Mouse (Mus musculus) hindbrain, embryonic 13.5 days (tissue): Measurements from ENCODE around the gene Pacrg. TPM values are rescaled to one million over a fixed set of nuclear protein-coding genes. Genes with fewer than 3 reads are reported as not detected.

ENCODE experiments used
- ATAC-seq: fragments of 200-750 bp; cut with Nextera tagmentation; 2 replicates; pipeline ENCODE4 v1.8.0; 2017; ENCODE audit warnings: moderate TSS enrichment; ENCODE audit not compliant: low FRiP score
- H3K27ac ChIP-seq: fragments of 300-500 bp; sonication (generic); 2 replicates; pipeline ENCODE4 v1.5.1; 2015; ENCODE audit warnings: inconsistent platforms, mild to moderate bottlenecking, moderate library complexity
- H3K27me3 ChIP-seq: fragments of 300-500 bp; sonication (generic); 2 replicates; pipeline ENCODE4 v1.6.1; 2015; ENCODE audit warnings: mild to moderate bottlenecking, inconsistent platforms
- H3K36me3 ChIP-seq: fragments of 300-500 bp; sonication (generic); 2 replicates; pipeline ENCODE4 v1.6.1; 2015; ENCODE audit warnings: mild to moderate bottlenecking, inconsistent platforms
- H3K4me1 ChIP-seq: fragments of 300-500 bp; sonication (generic); replicated peaks from 2 replicates; pipeline ENCODE4 v1.6.1; 2015; ENCODE audit warnings: inconsistent platforms
- H3K4me2 ChIP-seq: fragments of 300-500 bp; sonication (generic); 2 replicates; pipeline ENCODE4 v1.6.1; 2015; ENCODE audit warnings: inconsistent platforms, mild to moderate bottlenecking, moderate library complexity
- H3K4me3 ChIP-seq: fragments of 300-500 bp; sonication (generic); 2 replicates; pipeline ENCODE4 v1.5.1; 2015; ENCODE audit warnings: mild to moderate bottlenecking, inconsistent platforms
- H3K9ac ChIP-seq: fragments of 300-500 bp; sonication (generic); 2 replicates; pipeline ENCODE4 v1.6.1; 2015; ENCODE audit warnings: mild to moderate bottlenecking, inconsistent platforms
- H3K9me3 ChIP-seq: fragments of 300-500 bp; sonication (generic); 2 replicates; pipeline ENCODE4 v1.6.1; 2016; ENCODE audit warnings: inconsistent platforms
- WGBS: fragments of 180-500 bp; shearing (Covaris S2); methylation state at CpG from one replicate; pipeline ENCODE4 v1.1.7; 2015; 5-methylcytosine and 5-hydroxymethylcytosine counted together
- polyA plus RNA-seq: library from polyadenylated mRNA; unstranded; fragments of >200 nt; fragmentation: Nextera tagmentation; extraction: Ambion mirVana; gene quantifications from 2 replicates; pipeline ENCODE4 v1.2.1, GENCODE M21; 2015

The Pacrg gene
- polyA plus RNA-seq, 1 experiment from 2014 or later = 18.8 TPM

GRCm38 (mm10) chr17:10399706-10400105 lies 440.4 kb downstream of the Pacrg start:
- WGBS = 60% methylated on average over 10 of the region's 10 CpGs
- Histone ChIP-seq H3K4me2 (no peak overlapping the region), H3K36me3 (no peaks in the 10 kb centered on the region), H3K4me3 (no peak overlapping the region), H3K27me3 (no peaks in the 10 kb centered on the region), H3K4me1 (peaks cover 38% of the 10 kb centered on the region), H3K27ac (peak overlapping the region; percentile 58), H3K9ac (no peak overlapping the region), H3K9me3 (no peaks in the 10 kb centered on the region)
- no peak for ATAC-seq

- Histone ChIP-seq H3K4me1 (peaks cover 44% of the 10 kb centered on the region), H3K4me2 (no peak overlapping the region), H3K27ac (peak overlapping the region; percentile 58; the same call in 1 of the 2 replicates), H3K36me3 (no peaks in the 10 kb centered on the region), H3K9me3 (no peaks in the 10 kb centered on the region), H3K27me3 (no peaks in the 10 kb centered on the region), H3K4me3 (no peak overlapping the region), H3K9ac (no peak overlapping the region)
- 44% methylated on average over 5 of the region's 5 CpGs for WGBS
- no peak for ATAC-seq
These were observed 441.2 kb downstream of the Pacrg start for GRCm38 (mm10) chr17:10398871-10399270.

- no peak for ATAC-seq
- Histone ChIP-seq H3K36me3 (no peaks in the 10 kb centered on the region), H3K9ac (no peak overlapping the region), H3K27me3 (no peaks in the 10 kb centered on the region), H3K27ac (peak overlapping the region; percentile 58), H3K4me2 (no peak overlapping the region), H3K4me3 (no peak overlapping the region), H3K4me1 (peaks cover 45% of the 10 kb centered on the region), H3K9me3 (no peaks in the 10 kb centered on the region)
- 74% methylated on average over 10 of the region's 10 CpGs for WGBS
These were observed 442.0 kb downstream of the Pacrg start for GRCm38 (mm10) chr17:10397924-10398627.

GRCm38 (mm10) chr17:10397336-10397735 lies 442.8 kb downstream of the Pacrg start:
- Histone ChIP-seq H3K27ac (peak overlapping the region; percentile 58), H3K9ac (no peak overlapping the region), H3K4me2 (no peak overlapping the region), H3K4me1 (peaks cover 45% of the 10 kb centered on the region), H3K9me3 (no peaks in the 10 kb centered on the region), H3K27me3 (no peaks in the 10 kb centered on the region), H3K4me3 (no peak overlapping the region), H3K36me3 (no peaks in the 10 kb centered on the region)
- 65% methylated on average over 11 of the region's 11 CpGs for WGBS
- ATAC-seq = no peak

GRCm38 (mm10) chr17:10396863-10397262 lies 443.2 kb downstream of the Pacrg start:
- H3K4me1 ChIP-seq = peaks cover 45% of the 10 kb centered on the region
- ATAC-seq = no peak
- no peaks in the 10 kb centered on the region for H3K9me3 ChIP-seq
- no peaks in the 10 kb centered on the region for H3K36me3 ChIP-seq
- H3K4me2 ChIP-seq = no peak overlapping the region
- no peak overlapping the region for H3K4me3 ChIP-seq
- WGBS = 80% methylated on average over 6 of the region's 6 CpGs
- H3K9ac ChIP-seq = no peak overlapping the region
- H3K27me3 ChIP-seq = no peaks in the 10 kb centered on the region
- peak overlapping the region; percentile 58; the same call in 1 of the 2 replicates for H3K27ac ChIP-seq

- H3K9ac ChIP-seq = no peak overlapping the region
- H3K4me2 ChIP-seq = no peak overlapping the region
- no peaks in the 10 kb centered on the region for H3K9me3 ChIP-seq
- ATAC-seq = peak; percentile 79
- H3K27me3 ChIP-seq = no peaks in the 10 kb centered on the region
- 35% methylated on average over 8 of the region's 8 CpGs for WGBS
- H3K4me1 ChIP-seq = peaks cover 54% of the 10 kb centered on the region
- no peaks in the 10 kb centered on the region for H3K36me3 ChIP-seq
- H3K4me3 ChIP-seq = no peak overlapping the region
- H3K27ac ChIP-seq = peak overlapping the region; percentile 75
These were observed 445.3 kb downstream of the Pacrg start for GRCm38 (mm10) chr17:10394855-10395254.

GRCm38 (mm10) chr17:10393766-10394165 lies 446.3 kb downstream of the Pacrg start:
- H3K9ac ChIP-seq = no peak overlapping the region
- H3K27me3 ChIP-seq = no peaks in the 10 kb centered on the region
- no peaks in the 10 kb centered on the region for H3K36me3 ChIP-seq
- H3K4me3 ChIP-seq = no peak overlapping the region
- no peak overlapping the region for H3K4me2 ChIP-seq
- H3K4me1 ChIP-seq = peaks cover 49% of the 10 kb centered on the region
- no peak for ATAC-seq
- no peaks in the 10 kb centered on the region for H3K9me3 ChIP-seq
- peak overlapping the region; percentile 68 for H3K27ac ChIP-seq
- 85% methylated on average over 4 of the region's 4 CpGs for WGBS

GRCm38 (mm10) chr17:10392342-10393034 lies 447.6 kb downstream of the Pacrg start:
- WGBS = 88% methylated on average over 14 of the region's 14 CpGs
- Histone ChIP-seq H3K9me3 (no peaks in the 10 kb centered on the region), H3K9ac (no peak overlapping the region), H3K36me3 (no peaks in the 10 kb centered on the region), H3K27ac (no peak overlapping the region), H3K4me1 (peaks cover 37% of the 10 kb centered on the region), H3K27me3 (no peaks in the 10 kb centered on the region), H3K4me3 (no peak overlapping the region), H3K4me2 (no peak overlapping the region)
- no peak for ATAC-seq

- Histone ChIP-seq H3K9me3 (no peaks in the 10 kb centered on the region), H3K36me3 (no peaks in the 10 kb centered on the region), H3K27ac (peak overlapping the region; percentile 74), H3K9ac (no peak overlapping the region), H3K4me1 (peaks cover 24% of the 10 kb centered on the region), H3K4me3 (no peak overlapping the region), H3K27me3 (no peaks in the 10 kb centered on the region), H3K4me2 (no peak overlapping the region)
- WGBS = 40% methylated on average over 19 of the region's 19 CpGs
- 0 out of 2 replicates have a peak, but pooled peaks have one; percentile 29 for ATAC-seq
These were observed 449.6 kb downstream of the Pacrg start for GRCm38 (mm10) chr17:10390232-10391172.

GRCm38 (mm10) chr17:10389740-10390139 lies 450.4 kb downstream of the Pacrg start:
- no peak for ATAC-seq
- Histone ChIP-seq H3K9ac (no peak overlapping the region), H3K27me3 (no peaks in the 10 kb centered on the region), H3K4me1 (peaks cover 16% of the 10 kb centered on the region), H3K4me2 (no peak overlapping the region), H3K4me3 (no peak overlapping the region), H3K27ac (peak overlapping the region; percentile 74; the same call in 1 of the 2 replicates), H3K9me3 (no peaks in the 10 kb centered on the region), H3K36me3 (no peaks in the 10 kb centered on the region)
- 85% methylated on average over 9 of the region's 9 CpGs for WGBS

- Histone ChIP-seq H3K27me3 (no peaks in the 10 kb centered on the region), H3K27ac (no peak overlapping the region), H3K4me3 (no peak overlapping the region), H3K4me1 (peaks cover 10% of the 10 kb centered on the region), H3K9ac (no peak overlapping the region), H3K9me3 (no peaks in the 10 kb centered on the region), H3K36me3 (no peaks in the 10 kb centered on the region), H3K4me2 (no peak overlapping the region)
- no peak for ATAC-seq
- WGBS = 76% methylated on average over 6 of the region's 6 CpGs
These were observed 453.6 kb downstream of the Pacrg start for GRCm38 (mm10) chr17:10386548-10386947.

GRCm38 (mm10) chr17:10383406-10383805 lies 456.7 kb downstream of the Pacrg start:
- no peaks in the 10 kb centered on the region for H3K27me3 ChIP-seq
- ATAC-seq = no peak
- H3K36me3 ChIP-seq = no peaks in the 10 kb centered on the region

More at GRCm38 (mm10) chr17:10383406-10383805, 456.7 kb downstream of the Pacrg start:
- Histone ChIP-seq H3K9ac (no peak overlapping the region), H3K27ac (no peak overlapping the region), H3K4me3 (no peak overlapping the region), H3K9me3 (no peaks in the 10 kb centered on the region), H3K4me1 (no peaks in the 10 kb centered on the region), H3K4me2 (no peak overlapping the region)
- WGBS = 89% methylated on average over 6 of the region's 6 CpGs
